Mouse (Mus musculus): ENCODE results near the gene Ifnk. TPM values are rescaled to one million over a fixed set of nuclear protein-coding genes. Genes with fewer than 3 reads are reported as not detected.

Gene Ifnk
- total and polyA plus RNA-seq, 3 experiments = not detected

DNA sequence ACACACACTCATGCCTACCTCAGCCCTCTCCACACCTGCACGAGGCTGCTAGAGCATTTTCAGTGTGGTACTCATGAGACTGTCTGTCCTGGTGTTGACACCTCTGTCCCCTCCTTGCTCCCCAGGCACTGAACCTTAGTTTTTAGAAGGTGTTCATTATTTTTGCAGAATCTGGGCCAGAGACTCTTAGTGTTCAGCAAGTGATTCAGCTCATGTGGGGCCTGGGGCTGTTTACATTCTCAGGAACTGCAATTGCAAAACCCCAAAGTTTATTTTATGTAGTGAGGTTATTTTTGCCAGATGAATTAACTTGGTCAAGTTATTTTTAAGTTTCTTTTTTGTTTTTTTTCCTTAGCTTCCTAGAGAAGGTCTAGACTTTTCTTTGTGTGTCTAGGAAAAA, 21.7 kb downstream of the Ifnk start:
- TF ChIP-seq NRF1 (IDR thresholded peaks at IDR 0.05; ENCODE audit: low read depth, low read length) = no peak
- no peak for TF ChIP-seq UBTF (IDR thresholded peaks at IDR 0.05; ENCODE audit: low read depth, low read length)
- no peak for TF ChIP-seq TBP (conservative IDR thresholded peaks at IDR 0.05; ENCODE audit: low read depth, low read length)
- no peak for TF ChIP-seq POLR2A (IDR thresholded peaks at IDR 0.05; ENCODE audit: low read depth, low read length)
- TF ChIP-seq MYC (IDR thresholded peaks at IDR 0.05; ENCODE audit: low read depth, low read length) = no peak
- TF ChIP-seq JUND (conservative IDR thresholded peaks at IDR 0.05; ENCODE audit: low read depth, low read length) = no peak
- TF ChIP-seq MAX (IDR thresholded peaks at IDR 0.05; ENCODE audit: low read length) = no peak
- no peak for TF ChIP-seq KAT2A (IDR thresholded peaks at IDR 0.05; ENCODE audit: insufficient replicate concordance, low read length)
- no peak for TF ChIP-seq MXI1 (IDR thresholded peaks at IDR 0.05; ENCODE audit: low read depth, low read length)
- no peaks in the 10 kb centered on the region for H3K36me3 ChIP-seq (replicated peaks in 1 of 2; ENCODE audit: control insufficient read depth in 1 of 2, insufficient read depth in 1 of 2, low read length in 1 of 2)
- in situ Hi-C loops (cut with MboI; ENCODE audit: low pct_ligation_motif_present, low pct_unique_long_range_greater_than_20kb, low sequenced_read_pairs) = no loop called here
- no peak overlapping the region for H3K9ac ChIP-seq (ENCODE audit: insufficient read depth, low read depth)
- no peaks in the 10 kb centered on the region for H3K27me3 ChIP-seq (replicated peaks)
- dilution Hi-C loops (cut with MboI; ENCODE audit: extremely low pct_ligation_motif_present, extremely low pct_unique_long_range_greater_than_20kb, low sequenced_read_pairs) = no loop called here
- DNase-seq (ENCODE audit: extremely low read depth) = no peak
- no peak overlapping the region for H3K4me3 ChIP-seq (replicated peaks in 1 of 3; ENCODE audit: low read depth in 2 of 3, low read length in 2 of 3, poor library complexity in 1 of 3)
- H3K79me2 ChIP-seq (replicated peaks; ENCODE audit: control insufficient read depth, extremely low read depth, insufficient read depth, poor library complexity, severe bottlenecking) = no peaks in the 10 kb centered on the region
- no peaks in the 10 kb centered on the region for H3K9me3 ChIP-seq (replicated peaks; ENCODE audit: low read length)
- H3K4me2 ChIP-seq (ENCODE audit: insufficient read depth, low read depth, poor library complexity, severe bottlenecking) = no peak overlapping the region
- no peak overlapping the region for H3K27ac ChIP-seq (ENCODE audit: insufficient read depth, low read depth)
- H3K4me1 ChIP-seq (ENCODE audit: control insufficient read depth in 1 of 2, insufficient read depth in 2 of 2) = peaks cover 0 to 4% of the 10 kb centered on the region in 2 experiments; a peak in 1 of 4 replicates

DNA sequence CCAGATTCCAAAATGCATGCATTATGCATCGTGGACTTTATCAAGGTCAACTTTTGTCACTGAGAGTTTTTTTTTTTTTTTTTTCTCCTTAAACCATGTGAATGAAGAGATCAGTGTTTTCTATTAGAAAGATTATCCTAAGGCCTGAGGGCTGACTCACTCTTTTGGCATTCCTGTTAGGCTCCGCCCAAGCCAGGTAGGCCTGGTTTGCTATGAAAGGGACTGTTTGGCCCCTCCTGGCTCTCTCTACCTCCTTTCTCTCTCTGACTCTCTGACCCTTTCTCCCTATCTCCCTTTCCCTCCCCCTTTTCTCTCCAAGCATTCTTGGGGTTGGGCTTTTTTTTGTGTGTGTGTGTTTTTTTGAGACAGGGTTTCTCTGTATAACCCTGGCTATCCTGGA, 23.7 kb downstream of the Ifnk start:
- no peaks in the 10 kb centered on the region for H3K9me3 ChIP-seq (replicated peaks; ENCODE audit: low read length)
- DNase-seq (ENCODE audit: extremely low read depth) = no peak
- H3K4me3 ChIP-seq (replicated peaks in 1 of 3; ENCODE audit: low read depth in 2 of 3, low read length in 2 of 3, poor library complexity in 1 of 3) = no peak overlapping the region
- dilution Hi-C loops (cut with MboI; ENCODE audit: extremely low pct_ligation_motif_present, extremely low pct_unique_long_range_greater_than_20kb, low sequenced_read_pairs) (no loop called here), in situ Hi-C loops (cut with MboI; ENCODE audit: low pct_ligation_motif_present, low pct_unique_long_range_greater_than_20kb, low sequenced_read_pairs) (no loop called here)
- TF ChIP-seq MAZ (IDR thresholded peaks at IDR 0.05; ENCODE audit: low read depth, low read length) (no peak), USF2 (conservative IDR thresholded peaks at IDR 0.05; ENCODE audit: low read depth, low read length) (no peak), RAD21 (IDR thresholded peaks at IDR 0.05; ENCODE audit: low read depth, low read length) (no peak), BHLHE40 (IDR thresholded peaks at IDR 0.05; ENCODE audit: low read depth, low read length) (no peak), GABPA (IDR thresholded peaks at IDR 0.05; ENCODE audit: insufficient replicate concordance, low read depth, low read length) (no peak), PAX5 (IDR thresholded peaks at IDR 0.05; ENCODE audit: low read length) (no peak), SIN3A (IDR thresholded peaks at IDR 0.05; ENCODE audit: low read length) (no peak), MAX (IDR thresholded peaks at IDR 0.05; ENCODE audit: low read length) (no peak), POLR2AphosphoS2 (IDR thresholded peaks at IDR 0.05; ENCODE audit: low read depth, low read length) (no peak), RCOR1 (conservative IDR thresholded peaks at IDR 0.05; ENCODE audit: low read depth, low read length) (no peak), NELFE (IDR thresholded peaks at IDR 0.05; ENCODE audit: low read depth, low read length) (no peak), POLR2A (IDR thresholded peaks at IDR 0.05; ENCODE audit: low read depth, low read length) (no peak), ZC3H11A (IDR thresholded peaks at IDR 0.05; ENCODE audit: low read depth, low read length) (no peak), MYC (IDR thresholded peaks at IDR 0.05; ENCODE audit: low read depth, low read length) (no peak), ZNF384 (IDR thresholded peaks at IDR 0.05; ENCODE audit: low read depth, low read length) (no peak), IRF4 (IDR thresholded peaks at IDR 0.05; ENCODE audit: low read depth, low read length) (no peak)
- no peak overlapping the region for H3K27ac ChIP-seq (ENCODE audit: insufficient read depth, low read depth)
- H3K9ac ChIP-seq (ENCODE audit: insufficient read depth, low read depth) = no peak overlapping the region
- H3K79me2 ChIP-seq (replicated peaks; ENCODE audit: control insufficient read depth, extremely low read depth, insufficient read depth, poor library complexity, severe bottlenecking) = no peaks in the 10 kb centered on the region
- no peak overlapping the region for H3K4me2 ChIP-seq (ENCODE audit: insufficient read depth, low read depth, poor library complexity, severe bottlenecking)
- no peaks in the 10 kb centered on the region for H3K36me3 ChIP-seq (replicated peaks in 1 of 2; ENCODE audit: control insufficient read depth in 1 of 2, insufficient read depth in 1 of 2, low read length in 1 of 2)
- peaks cover 0 to 4% of the 10 kb centered on the region in 2 experiments; a peak in 1 of 4 replicates for H3K4me1 ChIP-seq (ENCODE audit: control insufficient read depth in 1 of 2, insufficient read depth in 2 of 2)
- H3K27me3 ChIP-seq (replicated peaks) = no peaks in the 10 kb centered on the region

Data from CH12.LX (cell line).